In the genomic region with DNA sequence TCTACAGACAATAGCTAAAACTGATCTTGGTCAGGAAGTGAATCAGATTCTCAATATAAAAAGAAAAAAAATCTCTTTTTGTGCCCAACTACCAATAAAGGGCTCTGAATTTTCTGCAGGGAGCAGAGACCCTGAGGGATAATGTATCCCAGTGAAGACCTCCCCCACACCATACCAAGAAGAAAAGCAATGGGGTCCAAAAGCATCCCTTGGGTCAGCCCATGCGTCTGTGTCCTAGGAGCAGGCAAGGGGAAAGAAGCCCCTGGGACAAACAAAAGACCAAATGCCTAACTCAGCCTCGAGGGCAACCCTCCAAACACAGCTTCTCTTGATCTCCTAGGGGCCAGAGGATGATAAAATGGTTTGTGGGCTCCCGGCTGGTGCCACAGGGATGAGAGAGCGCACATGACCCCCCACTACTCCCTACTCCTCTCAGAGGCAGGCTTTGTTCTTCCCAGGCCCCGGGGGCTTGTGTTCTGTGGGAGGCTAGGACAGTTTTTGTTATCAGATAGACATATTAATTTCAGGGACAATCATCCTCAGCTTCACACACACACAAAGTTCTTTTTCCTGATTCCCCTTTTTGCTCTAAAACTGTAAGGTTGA, we compare ENCODE assay signal across 18 mouse cellular contexts.
A peak's percentile ranks its signal among the peaks of the same experiment; 100 is the strongest.
DNase-seq lines count a peak whose midpoint lies in the region; ATAC-seq and TF ChIP-seq lines count a peak whose summit lies in the region.
"Had no signal": no experiment of that assay in that cellular context is flagged by ENCODE, and none has a peak within 500 bp of the region (broad histone marks: within the 10 kb centered on the region; RNA-seq: fewer than 3 reads in every experiment).

No protein-coding gene starts in this region.

- no peak overlapping the region for H3K4me3 ChIP-seq in midbrain, embryonic 11.5 days (ENCODE audit: low read depth, low read length)
- no peak overlapping the region for H3K4me3 ChIP-seq in midbrain, postnatal 0 days (ENCODE audit: low read depth, low read length)
- no peak overlapping the region for H3K4me3 ChIP-seq in forebrain, embryonic 14.5 days (ENCODE audit: low read depth, low read length)
- no peak overlapping the region for H3K4me3 ChIP-seq in midbrain, embryonic 14.5 days (replicated peaks; ENCODE audit: low read depth, low read length)
- no peak overlapping the region for H3K4me3 ChIP-seq in layer of hippocampus, adult 2 months
- H3K4me3 ChIP-seq: embryonic facial prominence, embryonic 13.5 days; heart, embryonic 13.5 days; left cerebral cortex, adult 2 months had no signal

- no peak overlapping the region for H3K27ac ChIP-seq in midbrain, embryonic 11.5 days (ENCODE audit: low read depth, low read length)
- H3K27ac ChIP-seq in midbrain, postnatal 0 days (ENCODE audit: low read depth, low read length), result no peak overlapping the region
- peak overlapping the region; percentile 15; the same call in 1 of the 2 replicates for H3K27ac ChIP-seq in forebrain, embryonic 14.5 days (ENCODE audit: low read depth, low read length)
- no peak overlapping the region for H3K27ac ChIP-seq in midbrain, embryonic 14.5 days (replicated peaks; ENCODE audit: low read depth, low read length)
- H3K27ac ChIP-seq in layer of hippocampus, adult 2 months, result no peak overlapping the region
- H3K27ac ChIP-seq: embryonic facial prominence, embryonic 13.5 days; heart, embryonic 13.5 days; kidney, postnatal 0 days; left cerebral cortex, adult 2 months had no signal

- no peaks in the 10 kb centered on the region for H3K36me3 ChIP-seq in midbrain, embryonic 11.5 days (ENCODE audit: control insufficient read depth, insufficient read depth, low read length)
- H3K36me3 ChIP-seq in midbrain, postnatal 0 days (ENCODE audit: insufficient read depth, low read length), result no peaks in the 10 kb centered on the region
- H3K36me3 ChIP-seq in forebrain, embryonic 14.5 days (ENCODE audit: control insufficient read depth, insufficient read depth, low read length), result no peaks in the 10 kb centered on the region
- no peaks in the 10 kb centered on the region for H3K36me3 ChIP-seq in midbrain, embryonic 14.5 days (ENCODE audit: control insufficient read depth, insufficient read depth, low read length)
- H3K36me3 ChIP-seq: embryonic facial prominence, embryonic 13.5 days; G1E; heart, embryonic 13.5 days had no signal

- no peaks in the 10 kb centered on the region for H3K27me3 ChIP-seq in midbrain, embryonic 11.5 days (ENCODE audit: control insufficient read depth, insufficient read depth, low read length)
- H3K27me3 ChIP-seq in midbrain, postnatal 0 days (ENCODE audit: insufficient read depth, low read length), result no peaks in the 10 kb centered on the region
- H3K27me3 ChIP-seq in forebrain, embryonic 14.5 days (replicated peaks; ENCODE audit: control insufficient read depth, insufficient read depth, low read length), result no peaks in the 10 kb centered on the region
- no peaks in the 10 kb centered on the region for H3K27me3 ChIP-seq in midbrain, embryonic 14.5 days (ENCODE audit: control insufficient read depth, insufficient read depth, low read length)
- H3K27me3 ChIP-seq: heart, embryonic 13.5 days had no signal

- ATAC-seq in midbrain, embryonic 11.5 days (ENCODE audit: low FRiP score), result peak; percentile 50; the same call in 1 of the 2 replicates
- ATAC-seq in midbrain, postnatal 0 days (ENCODE audit: low FRiP score), result no peak
- ATAC-seq in forebrain, embryonic 14.5 days, result peak; percentile 31; the same call in 1 of the 2 replicates
- no peak for ATAC-seq in midbrain, embryonic 14.5 days (ENCODE audit: low FRiP score, low TSS enrichment)
- ATAC-seq: CD4-positive, CD25-positive, alpha-beta regulatory T cell, adult 4 months had no signal

- H3K4me2 ChIP-seq in midbrain, embryonic 11.5 days, result no peak overlapping the region
- no peak overlapping the region for H3K4me2 ChIP-seq in midbrain, postnatal 0 days (ENCODE audit: low read depth, low read length, poor library complexity, severe bottlenecking)
- H3K4me2 ChIP-seq in forebrain, embryonic 14.5 days (ENCODE audit: low read length), result no peak overlapping the region
- no peak overlapping the region for H3K4me2 ChIP-seq in midbrain, embryonic 14.5 days (ENCODE audit: low read length)
- H3K4me2 ChIP-seq: embryonic facial prominence, embryonic 13.5 days; heart, embryonic 13.5 days had no signal

- no peak for TF ChIP-seq CTCF in midbrain, postnatal 0 days (IDR thresholded peaks at IDR 0.05)
- no peak for TF ChIP-seq CTCF in layer of hippocampus, adult 2 months (conservative IDR thresholded peaks at IDR 0.05)

- DNase-seq in embryo, embryonic 10.5 days (ENCODE audit: low spot score), result peak; percentile 26
- DNase-seq in embryo, embryonic 10 days (ENCODE audit: low spot score), result no peak
- DNase-seq in midbrain, embryonic 11.5 days (ENCODE audit: low spot score, missing footprints), result peak; percentile 86
- DNase-seq in midbrain, postnatal 0 days (ENCODE audit: low spot score), result no peak
- DNase-seq in forebrain, embryonic 14.5 days (ENCODE audit: low spot score), result peak; percentile 15
- DNase-seq in midbrain, embryonic 14.5 days, result peak; percentile 23
- DNase-seq in layer of hippocampus, adult 2 months (ENCODE audit: low spot score in 2 of 2), result no peak
- no peak for DNase-seq in lung, postnatal 25 days (ENCODE audit: low spot score)
- DNase-seq: cerebellum, postnatal 10 days; heart, postnatal 36 days; kidney, adult 11 months; lung, postnatal 14 days had no signal

- no peak overlapping the region for H3K9ac ChIP-seq in midbrain, embryonic 11.5 days (ENCODE audit: low read length)
- no peak overlapping the region for H3K9ac ChIP-seq in midbrain, postnatal 0 days (replicated peaks; ENCODE audit: low read length, poor library complexity, severe bottlenecking)
- H3K9ac ChIP-seq in forebrain, embryonic 14.5 days (ENCODE audit: low read length), result no peak overlapping the region
- H3K9ac ChIP-seq in midbrain, embryonic 14.5 days (replicated peaks; ENCODE audit: low read length), result no peak overlapping the region
- H3K9ac ChIP-seq: embryonic facial prominence, embryonic 13.5 days; heart, embryonic 13.5 days had no signal

- H3K4me1 ChIP-seq in midbrain, embryonic 11.5 days (ENCODE audit: control insufficient read depth, insufficient read depth, low read length), result peaks cover 8% of the 10 kb centered on the region
- no peaks in the 10 kb centered on the region for H3K4me1 ChIP-seq in midbrain, postnatal 0 days (ENCODE audit: insufficient read depth, low read length)
- peaks cover 3% of the 10 kb centered on the region for H3K4me1 ChIP-seq in forebrain, embryonic 14.5 days (ENCODE audit: control insufficient read depth, insufficient read depth, low read length)
- H3K4me1 ChIP-seq in midbrain, embryonic 14.5 days (ENCODE audit: control insufficient read depth, insufficient read depth, low read length), result no peaks in the 10 kb centered on the region

- no peaks in the 10 kb centered on the region for H3K9me3 ChIP-seq in midbrain, embryonic 11.5 days (ENCODE audit: control insufficient read depth, low read length)
- H3K9me3 ChIP-seq in midbrain, postnatal 0 days (ENCODE audit: low read length), result no peaks in the 10 kb centered on the region
- H3K9me3 ChIP-seq in forebrain, embryonic 14.5 days (replicated peaks; ENCODE audit: control insufficient read depth, low read length), result no peaks in the 10 kb centered on the region
- H3K9me3 ChIP-seq in midbrain, embryonic 14.5 days (ENCODE audit: control insufficient read depth, low read length), result no peaks in the 10 kb centered on the region
- H3K9me3 ChIP-seq: embryonic facial prominence, embryonic 13.5 days; G1E; heart, embryonic 13.5 days had no signal

- 3% methylated on average over 5 of the region's 5 CpGs for WGBS in midbrain, embryonic 11.5 days
- WGBS in midbrain, postnatal 0 days, result 15% methylated on average over 5 of the region's 5 CpGs
- WGBS in forebrain, embryonic 14.5 days, result 13% methylated on average over 5 of the region's 5 CpGs
- 8% methylated on average over 5 of the region's 5 CpGs for WGBS in midbrain, embryonic 14.5 days

Comparison
In these comparisons a context has a peak if more than half of its experiments do, and no peak if none do; other contexts are left out.
1. DNase-seq: peak in embryo, embryonic 10.5 days (single experiment), midbrain, embryonic 11.5 days (single experiment), forebrain, embryonic 14.5 days (single experiment) and midbrain, embryonic 14.5 days (single experiment); none in embryo, embryonic 10 days (single experiment), midbrain, postnatal 0 days (single experiment), layer of hippocampus, adult 2 months (0 of 2) and lung, postnatal 25 days (single experiment).
2. ATAC-seq: peak in midbrain, embryonic 11.5 days (single experiment) and forebrain, embryonic 14.5 days (single experiment); none in midbrain, postnatal 0 days (single experiment) and midbrain, embryonic 14.5 days (single experiment).